Mouse (Mus musculus) heart, postnatal 4 days (tissue): ENCODE data around the gene Kcnip2. TPM values are rescaled to one million over a fixed set of nuclear protein-coding genes. Genes with fewer than 3 reads are reported as not detected.

Source experiments
- DNase-seq: peaks from one replicate; pipeline ENCODE4 v3.0.0; 2021
- total RNA-seq, 2 experiments: library from RNA; stranded (reverse); gene quantifications; 2 replicates each; pipeline ENCODE4 v1.2.3; 2021

The Kcnip2 gene
- total RNA-seq = 10 to 100 TPM; 69.8 to 85.1 TPM

GRCm38 (mm10) chr19:45815831-45816405, at the start of gene Kcnip2:
Gene Kcnip2, minus strand, starts transcription at chr19:45816061.
- peak; percentile 63 for DNase-seq

GRCm38 (mm10) chr19:45855284-45855920, 39.5 kb upstream of the Kcnip2 start:
- peak; percentile 24 for DNase-seq

GRCm38 (mm10) chr19:45854521-45854920, 38.7 kb upstream of the Kcnip2 start:
- peak; percentile 71 for DNase-seq

GRCm38 (mm10) chr19:45847733-45848093, 31.9 kb upstream of the Kcnip2 start:
- DNase-seq = no peak

- peak; percentile 55 for DNase-seq
Measured at GRCm38 (mm10) chr19:45847016-45847732, 31.3 kb upstream of the Kcnip2 start.

- no peak for DNase-seq
Measured at GRCm38 (mm10) chr19:45844209-45844608, 28.3 kb upstream of the Kcnip2 start.

- no peak for DNase-seq
Measured at GRCm38 (mm10) chr19:45843424-45843823, 27.6 kb upstream of the Kcnip2 start.

- no peak for DNase-seq
Measured at GRCm38 (mm10) chr19:45837050-45837994, 21.5 kb upstream of the Kcnip2 start.

- peak; percentile 52 for DNase-seq
Measured at GRCm38 (mm10) chr19:45835490-45835889, 19.6 kb upstream of the Kcnip2 start.

GRCm38 (mm10) chr19:45833665-45834064, 17.8 kb upstream of the Kcnip2 start:
- no peak for DNase-seq

- DNase-seq = no peak
Measured at GRCm38 (mm10) chr19:45830679-45831078, 14.8 kb upstream of the Kcnip2 start.

- DNase-seq = no peak
Measured at GRCm38 (mm10) chr19:45827736-45828135, 11.9 kb upstream of the Kcnip2 start.

- no peak for DNase-seq
Measured at GRCm38 (mm10) chr19:45827125-45827524, 11.3 kb upstream of the Kcnip2 start.

- no peak for DNase-seq
Measured at GRCm38 (mm10) chr19:45826146-45826545, 10.3 kb upstream of the Kcnip2 start.

GRCm38 (mm10) chr19:45821832-45822231, 6.0 kb upstream of the Kcnip2 start:
- DNase-seq = peak; percentile 25

- DNase-seq = no peak
Measured at GRCm38 (mm10) chr19:45817816-45818490, 2.1 kb upstream of the Kcnip2 start.

GRCm38 (mm10) chr19:45816727-45817126, 866 bp upstream of the Kcnip2 start:
- no peak for DNase-seq

GRCm38 (mm10) chr19:45815170-45815569, 691 bp downstream of the Kcnip2 start:
- DNase-seq = no peak

- DNase-seq = peak; percentile 39
Measured at GRCm38 (mm10) chr19:45813801-45814200, 2.1 kb downstream of the Kcnip2 start.

GRCm38 (mm10) chr19:45813263-45813662, 2.6 kb downstream of the Kcnip2 start:
- DNase-seq = peak; percentile 91

GRCm38 (mm10) chr19:45812673-45813252, 3.1 kb downstream of the Kcnip2 start:
- no peak for DNase-seq

GRCm38 (mm10) chr19:45812115-45812514, 3.7 kb downstream of the Kcnip2 start:
- peak; percentile 52 for DNase-seq
